Mouse (Mus musculus) lung, adult 2 months (tissue): ENCODE data around the gene Mcmbp.

Experiments
- CTCF ChIP-seq: fragments of 200-500 bp; IDR thresholded peaks from 2 replicates; pipeline ENCODE4 v1.5.1; 2011; ENCODE audit warnings: mild to moderate bottlenecking, low read length, control low read depth; ENCODE audit not compliant: insufficient read depth
- POLR2A ChIP-seq: fragments of 200-500 bp; IDR thresholded peaks from 2 replicates; pipeline ENCODE4 v1.6.1; 2011; ENCODE audit warnings: low read depth, mild to moderate bottlenecking, control low read depth, low read length, borderline replicate concordance; ENCODE audit errors: extremely low read depth

DNA sequence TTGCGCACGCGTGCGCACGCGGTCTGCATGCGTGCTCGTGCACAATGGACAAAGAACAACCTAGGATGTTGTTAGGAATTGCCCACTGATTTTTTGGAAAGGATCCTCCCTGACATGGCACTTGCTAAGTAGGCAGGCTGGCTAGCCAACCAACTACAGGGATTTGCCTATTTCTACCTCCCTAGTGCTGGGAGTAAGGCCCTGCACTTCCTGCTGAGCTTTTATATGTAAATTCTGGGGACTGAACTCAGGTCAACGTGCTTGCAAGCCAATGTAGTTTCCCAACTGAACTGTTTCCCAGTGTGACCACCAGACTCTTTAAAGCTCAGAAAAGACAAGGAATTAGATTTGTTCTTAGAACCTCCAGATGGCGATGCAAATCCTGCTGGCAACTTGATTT, 13.3 kb downstream of the Mcmbp start:
- TF ChIP-seq CTCF (no peak), POLR2A (no peak)
